ENCODE assay signal across 13 mouse cellular contexts in the genomic region with DNA sequence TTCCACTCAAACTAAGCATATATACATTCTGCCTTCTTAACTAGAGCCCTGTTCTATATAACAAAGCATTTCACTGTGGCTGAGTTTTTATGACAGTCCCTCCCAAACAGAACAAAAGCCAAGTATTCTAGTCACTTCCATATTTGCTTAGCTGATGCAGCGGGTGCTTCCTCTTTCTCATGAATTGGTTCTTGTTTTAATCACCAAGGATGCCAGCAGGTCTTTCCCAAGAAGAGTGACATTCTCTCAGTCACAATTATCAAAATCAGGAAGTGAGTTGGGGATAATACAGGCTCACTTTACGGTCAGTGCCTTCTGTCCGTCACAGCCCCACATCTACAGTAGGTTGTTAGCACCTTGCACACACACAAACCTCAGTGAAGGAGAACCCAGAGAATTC. TPM values are rescaled to one million over a fixed set of nuclear protein-coding genes. Genes with fewer than 3 reads are reported as not detected.
DNase-seq lines count a peak whose midpoint lies in the region; ATAC-seq and TF ChIP-seq lines count a peak whose summit lies in the region.
"Had no signal": no experiment of that assay in that cellular context is flagged by ENCODE, and none has a peak within 500 bp of the region (broad histone marks: within the 10 kb centered on the region; RNA-seq: fewer than 3 reads in every experiment).

No protein-coding gene starts in this region.

- no peak overlapping the region for H3K4me3 ChIP-seq in heart, embryonic 11.5 days (ENCODE audit: low read depth, low read length)
- no peak overlapping the region for H3K4me3 ChIP-seq in spleen, adult 2 months (ENCODE audit: extremely low read depth, insufficient read depth, insufficient read length)
- H3K4me3 ChIP-seq in stomach, postnatal 0 days (ENCODE audit: low read depth, low read length) = no peak overlapping the region
- H3K4me3 ChIP-seq: heart, embryonic 12.5 days; hindbrain, embryonic 13.5 days; limb, embryonic 13.5 days had no signal

- ATAC-seq in heart, embryonic 11.5 days (replicated peaks; ENCODE audit: insufficient number of reproducible peaks, low FRiP score, low TSS enrichment) = no peak
- ATAC-seq in stomach, postnatal 0 days (ENCODE audit: low FRiP score, low TSS enrichment) = no peak

- no peak overlapping the region for H3K4me2 ChIP-seq in heart, embryonic 11.5 days
- H3K4me2 ChIP-seq in stomach, postnatal 0 days (replicated peaks; ENCODE audit: low read depth) = no peak overlapping the region
- H3K4me2 ChIP-seq: heart, embryonic 12.5 days; hindbrain, embryonic 13.5 days; limb, embryonic 13.5 days had no signal

- no peak for TF ChIP-seq EP300 in stomach, postnatal 0 days (optimal IDR thresholded peaks at IDR 0.05)

- peak; percentile 86 for DNase-seq in heart, adult 11 months
- DNase-seq in spleen, adult 2 months (ENCODE audit: low read depth in 1 of 2, low spot score in 2 of 2) = peak in 1 of 2 experiments; percentile 3
- no peak for DNase-seq in spleen, postnatal 10 days (ENCODE audit: low spot score in 2 of 2)
- peak; percentile 62 for DNase-seq in lung, postnatal 36 days
- DNase-seq in stomach, postnatal 0 days (ENCODE audit: low spot score) = no peak
- DNase-seq in right cerebral cortex, postnatal 10 days (ENCODE audit: low spot score in 2 of 2) = no peak
- no peak for DNase-seq in embryo, embryonic 9.5 days (ENCODE audit: extremely low spot score)
- DNase-seq: adrenal gland, adult 2 months; midbrain, embryonic 14.5 days had no signal

- no peaks in the 10 kb centered on the region for H3K36me3 ChIP-seq in heart, embryonic 11.5 days (ENCODE audit: control insufficient read depth, insufficient read depth, low read length)
- H3K36me3 ChIP-seq in spleen, adult 2 months (ENCODE audit: control insufficient read depth, insufficient read depth, low read length) = no peaks in the 10 kb centered on the region
- no peaks in the 10 kb centered on the region for H3K36me3 ChIP-seq in stomach, postnatal 0 days (ENCODE audit: control insufficient read depth, insufficient read depth, low read length)
- H3K36me3 ChIP-seq: heart, embryonic 12.5 days had no signal

- no peak for TF ChIP-seq POLR2A in spleen, adult 2 months (IDR thresholded peaks at IDR 0.05; ENCODE audit: low read depth, low read length)

- peaks cover 41% of the 10 kb centered on the region for H3K27me3 ChIP-seq in heart, embryonic 11.5 days (ENCODE audit: control insufficient read depth, insufficient read depth, low read length)
- no peaks in the 10 kb centered on the region for H3K27me3 ChIP-seq in spleen, adult 2 months (ENCODE audit: control insufficient read depth, insufficient read depth, low read length)
- no peaks in the 10 kb centered on the region for H3K27me3 ChIP-seq in stomach, postnatal 0 days (ENCODE audit: control insufficient read depth, insufficient read depth, low read length)
- H3K27me3 ChIP-seq: limb, embryonic 13.5 days had no signal

- WGBS in heart, embryonic 11.5 days (ENCODE audit: insufficient replicate concordance) = 60% methylated on average over 3 of the region's 3 CpGs
- WGBS in spleen, adult 2 months = 43% methylated on average over 3 of the region's 3 CpGs
- whole genome bisulfite sequencing in stomach, postnatal 0 days = 64% methylated on average over 3 of the region's 3 CpGs

- H3K9me3 ChIP-seq in heart, embryonic 11.5 days (replicated peaks; ENCODE audit: control insufficient read depth, low read length) = no peaks in the 10 kb centered on the region
- H3K9me3 ChIP-seq in stomach, postnatal 0 days (ENCODE audit: control insufficient read depth, low read length) = no peaks in the 10 kb centered on the region
- H3K9me3 ChIP-seq: heart, embryonic 12.5 days; hindbrain, embryonic 13.5 days; limb, embryonic 13.5 days had no signal

- H3K9ac ChIP-seq in heart, embryonic 11.5 days (ENCODE audit: low read depth, low read length) = no peak overlapping the region
- H3K9ac ChIP-seq in stomach, postnatal 0 days (ENCODE audit: low read length) = no peak overlapping the region
- H3K9ac ChIP-seq: heart, embryonic 12.5 days; hindbrain, embryonic 13.5 days; limb, embryonic 13.5 days had no signal

- H3K27ac ChIP-seq in heart, embryonic 11.5 days (ENCODE audit: low read depth, low read length) = no peak overlapping the region
- peak overlapping the region; percentile 7; the same call in 1 of the 2 replicates for H3K27ac ChIP-seq in spleen, adult 2 months (ENCODE audit: insufficient read depth, low read length)
- H3K27ac ChIP-seq in stomach, postnatal 0 days (replicated peaks) = peak overlapping the region; percentile 35; the same call in 1 of the 2 replicates
- H3K27ac ChIP-seq: hindbrain, embryonic 13.5 days; limb, embryonic 13.5 days had no signal

- no peak for TF ChIP-seq CTCF in spleen, adult 2 months (IDR thresholded peaks at IDR 0.05; ENCODE audit: extremely low read depth, insufficient read depth, insufficient read length, insufficient replicate concordance)
- TF ChIP-seq CTCF in stomach, postnatal 0 days (IDR thresholded peaks at IDR 0.05; ENCODE audit: low read depth) = no peak

- no peaks in the 10 kb centered on the region for H3K4me1 ChIP-seq in heart, embryonic 11.5 days (ENCODE audit: control insufficient read depth, insufficient read depth, low read length)
- peaks cover 11% of the 10 kb centered on the region; the same call in 1 of the 2 replicates for H3K4me1 ChIP-seq in spleen, adult 2 months (ENCODE audit: control insufficient read depth, insufficient read depth, insufficient read length)
- peaks cover 14% of the 10 kb centered on the region for H3K4me1 ChIP-seq in stomach, postnatal 0 days (replicated peaks; ENCODE audit: control insufficient read depth, insufficient read depth)

RNA-seq across cellular contexts. Expression of a gene that starts 26.6 kb away (rescaled TPM):
- polyA plus RNA-seq in heart, embryonic 11.5 days (2014; fragmentation: Nextera tagmentation; extraction: Ambion mirVana) = 4.8 and 5.2 TPM in 2 replicates
- polyA plus RNA-seq in spleen, adult 2 months (2012; rRNA removed) = 30.3 and 47.5 TPM in 2 replicates
- polyA plus RNA-seq in stomach, postnatal 0 days (2015; fragmentation: Nextera tagmentation; extraction: Ambion mirVana) = 9.7 TPM in 2 replicates

Comparison
In these comparisons a context has a peak if more than half of its experiments do, and no peak if none do; other contexts are left out.
1. DNase-seq: peak in heart, adult 11 months (single experiment) and lung, postnatal 36 days (single experiment); none in spleen, postnatal 10 days (0 of 2), stomach, postnatal 0 days (single experiment), right cerebral cortex, postnatal 10 days (0 of 2) and embryo, embryonic 9.5 days (single experiment).